Mouse (Mus musculus): ENCODE results near the gene Ubl7. TPM values are rescaled to one million over a fixed set of nuclear protein-coding genes. Genes with fewer than 3 reads are reported as not detected.

Gene Ubl7
- total and polyA plus RNA-seq, 3 experiments, result 24.7 to 81.1 (median 37.3) TPM

DNA sequence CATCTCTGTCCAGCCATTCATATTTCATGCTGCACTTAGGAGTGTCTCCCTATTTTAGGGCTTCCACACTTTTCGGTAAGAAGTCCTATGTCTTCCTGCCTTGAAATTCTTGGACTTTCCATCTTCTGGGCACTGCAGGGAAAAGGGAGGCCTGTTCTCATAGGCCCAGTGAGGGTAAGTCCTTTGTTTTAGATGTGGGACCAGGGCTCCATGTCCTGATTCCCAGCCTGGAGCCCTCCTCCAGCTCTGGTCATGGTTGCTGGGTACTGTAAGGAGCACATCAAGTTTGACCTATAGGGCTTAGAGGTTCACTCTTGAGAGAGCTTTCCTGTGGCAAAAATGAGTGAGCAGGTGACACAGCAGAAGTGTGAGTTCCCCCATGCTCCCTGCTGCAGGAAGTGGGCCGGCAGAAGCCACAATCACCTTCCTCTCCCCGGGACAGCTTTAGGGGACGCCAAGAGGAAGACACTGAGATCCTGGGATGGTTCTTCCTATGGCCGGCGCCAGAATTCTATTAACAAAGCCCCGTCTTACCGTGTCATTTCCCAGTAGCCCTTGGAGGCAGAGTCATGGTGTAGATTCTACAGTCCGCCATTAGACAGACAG is 57.5 kb downstream of the Ubl7 start (continued):
- peak; percentile 54; the same call in 1 of the 2 replicates for TF ChIP-seq MAX (IDR thresholded peaks at IDR 0.05; ENCODE audit: low read length)
- no peak for TF ChIP-seq USF1 (IDR thresholded peaks at IDR 0.05; ENCODE audit: low read depth, low read length)
- 0 out of 2 replicates have a peak, but pooled peaks have one; percentile 57 for TF ChIP-seq TCF12 (IDR thresholded peaks at IDR 0.05; ENCODE audit: low read depth, low read length)
- no peak for TF ChIP-seq ZC3H11A (IDR thresholded peaks at IDR 0.05; ENCODE audit: low read depth, low read length)
- TF ChIP-seq CHD1 (IDR thresholded peaks at IDR 0.05; ENCODE audit: low read depth, low read length), result 0 out of 2 replicates have a peak, but pooled peaks have one; percentile 32
- TF ChIP-seq HCFC1 (IDR thresholded peaks at IDR 0.05; ENCODE audit: low read depth, low read length), result peak; percentile 38; the same call in 1 of the 2 replicates
- TF ChIP-seq MAZ (IDR thresholded peaks at IDR 0.05; ENCODE audit: low read depth, low read length), result peak; percentile 62
- peak; percentile 60; the same call in 1 of the 2 replicates for TF ChIP-seq JUND (conservative IDR thresholded peaks at IDR 0.05; ENCODE audit: low read depth, low read length)
- peak; percentile 67; the same call in 1 of the 2 replicates for TF ChIP-seq MYC (IDR thresholded peaks at IDR 0.05; ENCODE audit: low read depth, low read length)
- TF ChIP-seq ELF1 (IDR thresholded peaks at IDR 0.05; ENCODE audit: low read depth, low read length), result peak; percentile 58; the same call in 1 of the 2 replicates
- TF ChIP-seq GABPA (IDR thresholded peaks at IDR 0.05; ENCODE audit: insufficient replicate concordance, low read depth, low read length), result no peak
- TF ChIP-seq IRF4 (IDR thresholded peaks at IDR 0.05; ENCODE audit: low read depth, low read length), result 0 out of 2 replicates have a peak, but pooled peaks have one; percentile 19
- TF ChIP-seq RCOR1 (conservative IDR thresholded peaks at IDR 0.05; ENCODE audit: low read depth, low read length), result no peak
- TF ChIP-seq MEF2A (IDR thresholded peaks at IDR 0.05; ENCODE audit: borderline replicate concordance, low read depth, low read length), result no peak; the same call in 1 of the 2 replicates
- TF ChIP-seq EP300 (IDR thresholded peaks at IDR 0.05; ENCODE audit: low read length), result peak; percentile 78; the same call in 1 of the 2 replicates
- peak; percentile 27; the same call in 1 of the 2 replicates for TF ChIP-seq JUN (IDR thresholded peaks at IDR 0.05; ENCODE audit: insufficient read depth, low read depth, low read length)
- no peak for TF ChIP-seq ZKSCAN1 (IDR thresholded peaks at IDR 0.05; ENCODE audit: borderline replicate concordance, low read depth, low read length)
- TF ChIP-seq ETS1 (conservative IDR thresholded peaks at IDR 0.05; ENCODE audit: low read depth, low read length), result peak; percentile 82
- TF ChIP-seq USF2 (conservative IDR thresholded peaks at IDR 0.05; ENCODE audit: low read depth, low read length), result no peak
- TF ChIP-seq SMC3 (IDR thresholded peaks at IDR 0.05; ENCODE audit: low read depth, low read length), result no peak; the same call in 1 of the 2 replicates
- 0 out of 2 replicates have a peak, but pooled peaks have one; percentile 46 for TF ChIP-seq POLR2AphosphoS2 (IDR thresholded peaks at IDR 0.05; ENCODE audit: low read depth, low read length)
- TF ChIP-seq CHD2 (IDR thresholded peaks at IDR 0.05; ENCODE audit: low read length), result no peak; the same call in 1 of the 2 replicates
- no peak for TF ChIP-seq E2F4 (IDR thresholded peaks at IDR 0.05; ENCODE audit: insufficient replicate concordance, low read depth, low read length)
